Mouse (Mus musculus): ENCODE results near the gene Cd244a. TPM values are rescaled to one million over a fixed set of nuclear protein-coding genes. Genes with fewer than 3 reads are reported as not detected.

Cd244a gene
- polyA plus RNA-seq, 1 experiment from 2014 or later, result 0.34 TPM

GRCm38 (mm10) chr1:171577168-171577567 lies 18.2 kb downstream of the Cd244a start:
- Histone ChIP-seq H3K27me3 (no peaks in the 10 kb centered on the region), H3K36me3 (no peaks in the 10 kb centered on the region), H3K27ac (no peak overlapping the region), H3K4me1 (replicated peaks) (no peaks in the 10 kb centered on the region), H3K4me2 (no peak overlapping the region), H3K9me3 (replicated peaks) (no peaks in the 10 kb centered on the region), H3K4me3 (no peak overlapping the region), H3K9ac (no peak overlapping the region)
- ATAC-seq (replicated peaks; ENCODE audit: insufficient number of reproducible peaks, insufficient read depth, low FRiP score, low read depth), result no peak
- WGBS, result 79% methylated on average over 7 of the region's 7 CpGs

- H3K9me3 ChIP-seq (replicated peaks), result no peaks in the 10 kb centered on the region
- H3K27ac ChIP-seq, result no peak overlapping the region
- no peak overlapping the region for H3K4me2 ChIP-seq
- no peak overlapping the region for H3K4me3 ChIP-seq
- ATAC-seq (replicated peaks; ENCODE audit: insufficient number of reproducible peaks, insufficient read depth, low FRiP score, low read depth), result no peak
- no peaks in the 10 kb centered on the region for H3K27me3 ChIP-seq
- H3K9ac ChIP-seq, result no peak overlapping the region
- H3K36me3 ChIP-seq, result no peaks in the 10 kb centered on the region
- H3K4me1 ChIP-seq (replicated peaks), result no peaks in the 10 kb centered on the region
- 52% methylated on average over 2 of the region's 2 CpGs for WGBS
Observed at GRCm38 (mm10) chr1:171584584-171584983, 25.6 kb downstream of the Cd244a start.

GRCm38 (mm10) chr1:171604686-171605085 lies 45.7 kb downstream of the Cd244a start:
- Histone ChIP-seq H3K27ac (no peak overlapping the region), H3K4me1 (replicated peaks) (no peaks in the 10 kb centered on the region), H3K9me3 (replicated peaks) (no peaks in the 10 kb centered on the region), H3K4me2 (no peak overlapping the region), H3K27me3 (no peaks in the 10 kb centered on the region), H3K9ac (no peak overlapping the region), H3K4me3 (no peak overlapping the region), H3K36me3 (no peaks in the 10 kb centered on the region)
- no peak for ATAC-seq (replicated peaks; ENCODE audit: insufficient number of reproducible peaks, insufficient read depth, low FRiP score, low read depth)
- 71% methylated on average over 3 of the region's 3 CpGs for WGBS

DNA sequence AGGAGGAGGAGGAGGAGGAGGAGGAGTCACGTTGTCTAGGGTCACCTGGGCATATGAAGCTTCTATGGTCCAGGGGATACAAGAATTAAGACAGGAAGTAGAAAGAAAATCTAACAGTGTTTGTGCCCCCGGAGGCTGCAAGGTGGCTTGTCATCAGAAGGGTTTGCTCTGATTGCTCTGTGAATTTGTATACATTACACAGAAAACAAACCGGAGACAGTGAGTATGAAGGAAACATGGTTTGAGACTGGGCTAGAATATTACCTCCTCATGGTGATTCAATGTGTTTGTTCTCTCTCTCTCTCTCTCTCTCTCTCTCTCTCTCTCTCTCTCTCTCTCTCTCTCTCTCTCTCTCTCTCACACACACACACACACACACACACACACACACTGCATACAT lies 47.7 kb downstream of the Cd244a start:
- no peaks in the 10 kb centered on the region for H3K36me3 ChIP-seq
- WGBS, result 61% methylated on average over 3 of the region's 3 CpGs
- H3K4me1 ChIP-seq (replicated peaks), result no peaks in the 10 kb centered on the region
- H3K9me3 ChIP-seq (replicated peaks), result no peaks in the 10 kb centered on the region
- ATAC-seq (replicated peaks; ENCODE audit: insufficient number of reproducible peaks, insufficient read depth, low FRiP score, low read depth), result no peak
- no peak overlapping the region for H3K4me2 ChIP-seq
- H3K27me3 ChIP-seq, result no peaks in the 10 kb centered on the region
- no peak overlapping the region for H3K27ac ChIP-seq
- no peak overlapping the region for H3K9ac ChIP-seq
- H3K4me3 ChIP-seq, result no peak overlapping the region

DNA sequence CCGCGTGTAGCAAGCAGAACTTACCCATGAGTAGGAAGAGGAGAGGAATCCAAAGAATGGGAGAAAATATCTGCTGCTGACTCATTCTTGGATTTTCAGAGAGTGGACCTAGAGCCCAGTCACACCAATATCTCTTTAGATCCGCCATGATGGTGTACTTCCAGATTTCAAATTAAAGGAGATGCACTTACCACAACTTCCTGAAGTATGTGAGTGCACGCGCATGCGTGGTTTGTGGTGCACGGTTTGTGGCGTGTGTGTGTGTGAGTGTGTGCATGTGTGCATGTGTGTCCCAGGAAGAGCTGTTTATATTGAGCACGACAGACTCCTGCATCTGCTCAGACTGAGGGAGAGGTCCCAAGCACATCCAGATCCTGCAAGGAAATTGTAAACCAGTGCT lies 48.2 kb downstream of the Cd244a start, which contains the start of gene Ly9:
TSS of gene Ly9 (minus strand) at position 235 of the 400 bp plus-strand sequence.
- no peak for ATAC-seq (replicated peaks; ENCODE audit: insufficient number of reproducible peaks, insufficient read depth, low FRiP score, low read depth)
- Histone ChIP-seq H3K4me2 (no peak within 1 kb of the TSS), H3K36me3 (no peaks in the 10 kb centered on the region), H3K4me3 (no peak within 1 kb of the TSS), H3K9me3 (replicated peaks) (no peaks in the 10 kb centered on the region), H3K4me1 (replicated peaks) (no peaks in the 10 kb centered on the region), H3K9ac (no peak within 1 kb of the TSS), H3K27ac (no peak within 1 kb of the TSS), H3K27me3 (no peaks in the 10 kb centered on the region)
- WGBS, result 76% methylated on average over 9 of the region's 9 CpGs

GRCm38 (mm10) chr1:171610026-171610425 lies 51.0 kb downstream of the Cd244a start:
- WGBS, result 88% methylated on average over 2 of the region's 2 CpGs
- ATAC-seq (replicated peaks; ENCODE audit: insufficient number of reproducible peaks, insufficient read depth, low FRiP score, low read depth), result no peak
- no peaks in the 10 kb centered on the region for H3K4me1 ChIP-seq (replicated peaks)
- no peak overlapping the region for H3K9ac ChIP-seq
- no peaks in the 10 kb centered on the region for H3K9me3 ChIP-seq (replicated peaks)
- H3K4me3 ChIP-seq, result no peak overlapping the region
- H3K36me3 ChIP-seq, result no peaks in the 10 kb centered on the region
- H3K27ac ChIP-seq, result no peak overlapping the region
- no peaks in the 10 kb centered on the region for H3K27me3 ChIP-seq
- H3K4me2 ChIP-seq, result no peak overlapping the region

DNA sequence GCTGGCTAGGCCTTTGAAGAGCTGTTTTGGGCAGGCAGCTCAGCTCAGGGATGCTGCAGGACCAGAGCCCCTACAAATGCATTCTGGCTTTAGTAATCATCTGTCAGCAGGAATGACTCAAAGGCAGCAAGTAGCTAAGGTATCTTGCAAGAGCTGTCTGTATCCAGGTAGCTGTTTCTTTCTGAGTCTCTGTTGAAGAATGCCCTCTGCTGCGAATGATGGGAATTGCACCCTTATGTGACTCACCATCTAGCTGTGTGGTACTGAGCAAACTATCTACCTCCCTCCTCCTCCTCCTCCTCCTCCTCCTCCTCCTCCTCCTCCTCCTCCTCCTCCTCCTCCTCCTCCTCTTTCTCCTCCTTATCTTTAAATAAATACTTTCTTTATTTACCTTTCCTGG lies 51.8 kb downstream of the Cd244a start:
- no peak overlapping the region for H3K27ac ChIP-seq
- H3K4me3 ChIP-seq, result no peak overlapping the region
- no peaks in the 10 kb centered on the region for H3K4me1 ChIP-seq (replicated peaks)
- 10% methylated on average over 1 of the region's 1 CpGs for WGBS
- H3K4me2 ChIP-seq, result no peak overlapping the region
- no peaks in the 10 kb centered on the region for H3K27me3 ChIP-seq
- no peak overlapping the region for H3K9ac ChIP-seq
- ATAC-seq (replicated peaks; ENCODE audit: insufficient number of reproducible peaks, insufficient read depth, low FRiP score, low read depth), result no peak
- no peaks in the 10 kb centered on the region for H3K36me3 ChIP-seq
- H3K9me3 ChIP-seq (replicated peaks), result no peaks in the 10 kb centered on the region

DNA sequence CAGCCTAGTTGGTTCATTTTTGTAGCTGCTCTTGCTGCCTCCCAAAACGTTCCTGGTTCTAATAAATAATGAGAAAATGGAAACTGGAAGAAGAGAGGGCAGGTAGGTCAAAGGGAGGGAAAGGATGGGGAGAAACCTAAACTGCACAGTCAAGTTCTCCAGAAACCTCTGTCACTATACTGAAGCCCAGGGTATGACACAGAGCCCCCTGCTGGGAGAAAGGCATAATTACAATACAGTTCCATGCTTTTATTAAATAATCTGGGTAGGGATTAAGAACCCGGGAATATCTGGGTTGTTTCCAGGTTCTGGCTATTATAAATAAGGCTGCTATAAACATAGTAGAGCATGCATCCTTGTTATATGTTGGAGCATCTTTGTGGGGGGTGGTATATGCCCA lies 55.0 kb downstream of the Cd244a start:
- no peak overlapping the region for H3K9ac ChIP-seq
- WGBS, result 23% methylated on average over 2 of the region's 2 CpGs

DNA sequence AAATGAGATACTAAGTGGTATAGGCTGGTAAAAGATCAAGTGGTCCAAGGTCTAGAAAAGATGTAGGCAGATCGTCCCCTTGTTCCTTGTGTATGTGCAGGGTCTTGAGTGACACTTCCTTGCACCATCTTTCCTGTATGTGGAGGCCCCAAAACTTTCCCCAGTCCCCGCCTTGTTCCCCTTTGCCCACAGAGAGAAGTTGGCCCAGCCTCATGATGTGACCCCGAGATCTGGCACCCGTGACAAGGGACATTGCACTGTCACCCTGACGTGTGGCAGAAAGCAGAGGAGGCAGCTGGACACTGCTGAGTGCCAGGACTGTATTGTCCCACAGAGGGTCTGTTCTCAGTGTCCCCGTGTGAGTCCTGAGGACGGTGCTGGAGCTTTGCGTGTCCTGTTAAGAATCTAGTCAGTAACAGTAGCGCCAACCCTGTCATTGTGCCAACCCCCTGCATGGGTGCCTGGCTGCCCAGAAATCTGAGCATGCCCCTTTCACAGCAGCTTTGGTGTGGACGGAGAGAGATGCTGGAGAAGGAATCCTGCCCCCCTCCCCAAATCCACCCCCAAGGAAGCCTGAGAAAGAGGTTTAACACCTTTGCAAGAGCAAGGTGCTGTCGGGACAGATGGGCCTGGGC lies 58.0 kb downstream of the Cd244a start:
- Histone ChIP-seq H3K9me3 (replicated peaks) (no peaks in the 10 kb centered on the region), H3K27ac (no peak overlapping the region), H3K4me1 (replicated peaks) (no peaks in the 10 kb centered on the region), H3K9ac (no peak overlapping the region), H3K4me2 (no peak overlapping the region), H3K36me3 (no peaks in the 10 kb centered on the region), H3K4me3 (no peak overlapping the region), H3K27me3 (no peaks in the 10 kb centered on the region)
- 66% methylated on average over 11 of the region's 11 CpGs for WGBS
- no peak for ATAC-seq (replicated peaks; ENCODE audit: insufficient number of reproducible peaks, insufficient read depth, low FRiP score, low read depth)

More for the DNA sequence above, 55.0 kb downstream of the Cd244a start:
- no peak overlapping the region for H3K27ac ChIP-seq
- no peak for ATAC-seq (replicated peaks; ENCODE audit: insufficient number of reproducible peaks, insufficient read depth, low FRiP score, low read depth)
- H3K4me2 ChIP-seq, result no peak overlapping the region
- H3K4me3 ChIP-seq, result no peak overlapping the region
- no peaks in the 10 kb centered on the region for H3K27me3 ChIP-seq
- no peaks in the 10 kb centered on the region for H3K36me3 ChIP-seq
- H3K4me1 ChIP-seq (replicated peaks), result no peaks in the 10 kb centered on the region
- H3K9me3 ChIP-seq (replicated peaks), result no peaks in the 10 kb centered on the region

- Histone ChIP-seq H3K36me3 (no peaks in the 10 kb centered on the region), H3K4me2 (no peak overlapping the region), H3K4me1 (replicated peaks) (no peaks in the 10 kb centered on the region), H3K9me3 (replicated peaks) (no peaks in the 10 kb centered on the region), H3K27ac (no peak overlapping the region), H3K27me3 (no peaks in the 10 kb centered on the region), H3K9ac (no peak overlapping the region), H3K4me3 (no peak overlapping the region)
- ATAC-seq (replicated peaks; ENCODE audit: insufficient number of reproducible peaks, insufficient read depth, low FRiP score, low read depth), result no peak
- 69% methylated on average over 8 of the region's 8 CpGs for WGBS
Observed at GRCm38 (mm10) chr1:171619001-171619400, 60.0 kb downstream of the Cd244a start.

DNA sequence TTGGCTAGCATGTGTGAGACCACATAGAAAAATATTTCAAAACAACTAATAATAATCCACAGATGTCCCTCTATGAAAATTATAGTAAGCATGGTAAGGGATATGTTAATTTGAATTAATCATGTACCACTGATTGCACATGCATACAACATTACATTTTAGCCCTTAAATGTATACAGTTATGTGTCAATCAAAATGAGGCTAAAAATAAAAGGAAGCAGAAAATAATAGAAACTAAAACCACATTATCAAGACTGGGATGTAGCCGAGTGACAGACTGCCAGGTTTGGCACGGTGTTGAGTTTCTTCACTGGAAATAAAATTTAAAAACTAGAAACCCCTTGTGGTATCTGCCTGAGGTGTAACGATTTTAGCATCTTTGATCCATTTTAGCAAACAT lies 60.7 kb downstream of the Cd244a start:
- no peak overlapping the region for H3K4me3 ChIP-seq
- ATAC-seq (replicated peaks; ENCODE audit: insufficient number of reproducible peaks, insufficient read depth, low FRiP score, low read depth), result no peak
- no peak overlapping the region for H3K27ac ChIP-seq
- H3K9ac ChIP-seq, result no peak overlapping the region
- no peaks in the 10 kb centered on the region for H3K36me3 ChIP-seq
- 75% methylated on average over 3 of the region's 3 CpGs for WGBS
- no peaks in the 10 kb centered on the region for H3K27me3 ChIP-seq
- H3K4me1 ChIP-seq (replicated peaks), result no peaks in the 10 kb centered on the region
- no peak overlapping the region for H3K4me2 ChIP-seq
- H3K9me3 ChIP-seq (replicated peaks), result no peaks in the 10 kb centered on the region

DNA sequence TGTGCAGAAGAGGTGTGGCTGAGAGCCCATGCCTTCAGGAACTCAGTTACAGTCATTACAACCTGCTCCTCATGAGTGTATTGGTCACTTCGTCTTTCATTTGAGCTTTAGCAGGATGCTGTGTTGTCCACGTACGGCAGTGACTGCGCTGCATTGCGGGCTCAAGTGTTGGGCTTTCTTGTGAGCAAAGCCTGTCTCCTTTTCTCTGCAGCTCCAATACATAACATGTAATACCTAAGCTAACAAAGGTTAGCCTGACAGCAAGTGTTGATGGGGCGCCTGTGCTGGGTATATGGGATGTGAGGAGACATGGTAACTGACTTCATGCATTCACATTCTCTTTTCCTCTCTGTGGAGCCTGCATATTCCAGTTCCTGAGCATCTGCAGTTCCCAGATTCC lies 61.1 kb downstream of the Cd244a start:
- ATAC-seq (replicated peaks; ENCODE audit: insufficient number of reproducible peaks, insufficient read depth, low FRiP score, low read depth), result no peak
- WGBS, result 84% methylated on average over 6 of the region's 6 CpGs
- H3K36me3 ChIP-seq, result no peaks in the 10 kb centered on the region

More for the DNA sequence above, 61.1 kb downstream of the Cd244a start:
- no peak overlapping the region for H3K4me3 ChIP-seq
- no peaks in the 10 kb centered on the region for H3K27me3 ChIP-seq
- no peak overlapping the region for H3K27ac ChIP-seq
- no peak overlapping the region for H3K9ac ChIP-seq
- no peaks in the 10 kb centered on the region for H3K9me3 ChIP-seq (replicated peaks)
- H3K4me2 ChIP-seq, result no peak overlapping the region
- H3K4me1 ChIP-seq (replicated peaks), result no peaks in the 10 kb centered on the region

Measured in heart, embryonic 15.5 days (tissue).